Mouse (Mus musculus) kidney, embryonic 16.5 days (tissue): Measurements from ENCODE around the gene Gm9936. TPM values are rescaled to one million over a fixed set of nuclear protein-coding genes. Genes with fewer than 3 reads are reported as not detected.
A peak's percentile ranks its signal among the peaks of the same experiment; 100 is the strongest.
"Not testable (repeated sequence)": the region's sequence is repeated elsewhere in the genome, so short reads cannot be mapped to it uniquely, and the experiment has no call there.

Experiments
- ATAC-seq: fragments of 200-750 bp; cut with Nextera tagmentation; 2 replicates; pipeline ENCODE4 v1.8.0; 2017; ENCODE audit warnings: moderate TSS enrichment; ENCODE audit not compliant: low FRiP score, low TSS enrichment
- H3K27ac ChIP-seq: fragments of 300-500 bp; sonication (generic); 2 replicates; pipeline ENCODE4 v1.5.1; 2014; ENCODE audit warnings: low read length
- H3K27me3 ChIP-seq: fragments of 300-500 bp; sonication (generic); 2 replicates; pipeline ENCODE4 v1.6.1; 2014; ENCODE audit warnings: low read length, control low read depth, mixed read lengths; ENCODE audit not compliant: insufficient read depth
- H3K36me3 ChIP-seq: fragments of 300-500 bp; sonication (generic); 2 replicates; pipeline ENCODE4 v1.6.1; 2014; ENCODE audit warnings: low read length, control low read depth, mixed read lengths; ENCODE audit not compliant: insufficient read depth
- H3K4me1 ChIP-seq: fragments of 300-500 bp; sonication (generic); 2 replicates; pipeline ENCODE4 v1.6.1; 2014; ENCODE audit warnings: low read length, control low read depth, mixed read lengths; ENCODE audit not compliant: insufficient read depth
- H3K4me2 ChIP-seq: fragments of 300-500 bp; sonication (generic); replicated peaks from 2 replicates; pipeline ENCODE4 v1.6.1; 2014; ENCODE audit warnings: low read depth, low read length
- H3K4me3 ChIP-seq: fragments of 300-500 bp; sonication (generic); 2 replicates; pipeline ENCODE4 v1.5.1; 2014; ENCODE audit warnings: mild to moderate bottlenecking, low read length
- H3K9ac ChIP-seq: fragments of 300-500 bp; sonication (generic); replicated peaks from 2 replicates; pipeline ENCODE4 v1.6.1; 2014; ENCODE audit warnings: low read length
- H3K9me3 ChIP-seq: fragments of 300-500 bp; sonication (generic); 2 replicates; pipeline ENCODE4 v1.6.1; 2016; ENCODE audit warnings: low read length, control low read depth
- WGBS: fragments of 180-500 bp; shearing (Covaris S2); extraction: QIAGEN DNeasy Blood & Tissue Kit; methylation state at CpG from one replicate; pipeline ENCODE4 v1.1.7; 2014; 5-methylcytosine and 5-hydroxymethylcytosine counted together
- polyA plus RNA-seq: library from polyadenylated mRNA; unstranded; fragments of >200 nt; fragmentation: Nextera tagmentation; extraction: Ambion mirVana; gene quantifications from 2 replicates; pipeline ENCODE4 v1.2.1, GENCODE M21; 2015

The Gm9936 gene
- not detected in 2 replicates for polyA plus RNA-seq

DNA sequence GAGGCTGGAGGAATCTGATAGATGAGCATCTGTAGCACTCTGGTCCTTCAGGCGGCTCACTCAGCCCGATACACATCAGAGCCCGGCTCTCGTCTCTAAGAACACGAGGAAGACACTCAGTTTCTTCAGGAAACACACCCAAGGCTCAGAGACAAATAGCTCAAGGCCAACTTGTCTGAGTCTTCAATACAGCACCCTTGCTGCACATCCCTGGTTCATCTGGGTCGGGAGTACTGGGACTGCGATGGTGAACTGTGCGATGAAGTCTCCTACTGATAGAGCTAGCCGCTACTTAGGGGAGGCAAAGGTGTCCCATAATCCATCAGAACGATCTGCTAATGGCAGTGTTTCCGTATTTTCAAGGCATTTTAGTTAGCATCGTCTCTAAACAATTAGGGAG lies at the start of gene Gm9936:
Gene Gm9936, minus strand, starts transcription at position 101 of the 400 bp plus-strand sequence.
- H3K27ac ChIP-seq = no peak within 1 kb of the TSS
- H3K27me3 ChIP-seq = peaks cover 4% of the 10 kb centered on the region; the same call in 1 of the 2 replicates
- peak within 1 kb of the TSS; percentile 61 for H3K4me2 ChIP-seq
- peaks cover 6% of the 10 kb centered on the region; the same call in 1 of the 2 replicates for H3K4me1 ChIP-seq
- peak within 1 kb of the TSS; percentile 55 for H3K9ac ChIP-seq
- no peaks in the 10 kb centered on the region for H3K36me3 ChIP-seq
- WGBS = 83% methylated on average over 12 of the region's 12 CpGs
- no peaks in the 10 kb centered on the region for H3K9me3 ChIP-seq
- peak within 1 kb of the TSS; percentile 37 for H3K4me3 ChIP-seq
- ATAC-seq = no peak

- no peak overlapping the region for H3K4me2 ChIP-seq
These were observed 43.9 kb upstream of the Gm9936 start for GRCm38 (mm10) chr5:114902413-114902812.

GRCm38 (mm10) chr5:114898857-114899256 lies 40.4 kb upstream of the Gm9936 start:
- no peaks in the 10 kb centered on the region for H3K27me3 ChIP-seq
- WGBS = 65% methylated on average over 7 of the region's 7 CpGs
- no peak overlapping the region for H3K4me2 ChIP-seq
- H3K9me3 ChIP-seq = no peaks in the 10 kb centered on the region
- peaks cover 11% of the 10 kb centered on the region for H3K4me1 ChIP-seq
- no peak for ATAC-seq
- H3K36me3 ChIP-seq = no peaks in the 10 kb centered on the region
- no peak overlapping the region for H3K9ac ChIP-seq
- H3K27ac ChIP-seq = no peak overlapping the region
- no peak overlapping the region for H3K4me3 ChIP-seq

More at GRCm38 (mm10) chr5:114902413-114902812, 43.9 kb upstream of the Gm9936 start:
- WGBS = 40% methylated on average over 1 of the region's 1 CpGs
- H3K9me3 ChIP-seq = peaks cover 6% of the 10 kb centered on the region; the same call in 1 of the 2 replicates
- no peak for ATAC-seq
- no peak overlapping the region for H3K9ac ChIP-seq
- H3K27ac ChIP-seq = no peak overlapping the region
- peaks cover 4% of the 10 kb centered on the region for H3K4me1 ChIP-seq
- no peaks in the 10 kb centered on the region for H3K27me3 ChIP-seq
- H3K36me3 ChIP-seq = peaks cover 4% of the 10 kb centered on the region; the same call in 1 of the 2 replicates
- H3K4me3 ChIP-seq = no peak overlapping the region

DNA sequence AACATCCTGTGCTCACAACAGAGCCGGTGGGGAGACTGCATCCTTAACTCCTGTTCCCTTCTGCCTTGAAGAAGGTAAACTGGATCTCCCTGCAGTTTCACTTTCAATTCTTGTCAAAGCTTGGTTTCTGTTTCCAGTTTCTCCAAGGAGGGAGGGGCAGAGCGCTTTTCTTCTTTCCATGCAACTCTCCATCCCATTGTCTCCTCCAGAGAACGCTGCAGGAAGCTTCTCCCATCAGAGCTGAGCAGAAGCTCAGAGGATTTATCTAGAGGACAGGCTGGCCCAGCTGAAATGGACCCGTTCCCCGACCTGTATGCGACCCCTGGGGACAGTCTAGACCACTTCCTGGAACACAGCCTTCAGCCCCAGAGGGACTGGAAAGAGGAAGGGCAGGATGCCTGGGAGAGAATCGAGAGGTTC lies 38.9 kb upstream of the Gm9936 start:
- peaks cover 11% of the 10 kb centered on the region for H3K4me1 ChIP-seq
- H3K9me3 ChIP-seq = no peaks in the 10 kb centered on the region
- peak overlapping the region; percentile 48 for H3K4me2 ChIP-seq
- peak overlapping the region; percentile 3; the same call in 1 of the 2 replicates for H3K27ac ChIP-seq
- WGBS = 10% methylated on average over 7 of the region's 7 CpGs
- ATAC-seq = 0 out of 2 replicates have a peak, but pooled peaks have one; percentile 49
- H3K9ac ChIP-seq = peak overlapping the region; percentile 52
- H3K27me3 ChIP-seq = no peaks in the 10 kb centered on the region
- no peaks in the 10 kb centered on the region for H3K36me3 ChIP-seq
- peak overlapping the region; percentile 29 for H3K4me3 ChIP-seq

DNA sequence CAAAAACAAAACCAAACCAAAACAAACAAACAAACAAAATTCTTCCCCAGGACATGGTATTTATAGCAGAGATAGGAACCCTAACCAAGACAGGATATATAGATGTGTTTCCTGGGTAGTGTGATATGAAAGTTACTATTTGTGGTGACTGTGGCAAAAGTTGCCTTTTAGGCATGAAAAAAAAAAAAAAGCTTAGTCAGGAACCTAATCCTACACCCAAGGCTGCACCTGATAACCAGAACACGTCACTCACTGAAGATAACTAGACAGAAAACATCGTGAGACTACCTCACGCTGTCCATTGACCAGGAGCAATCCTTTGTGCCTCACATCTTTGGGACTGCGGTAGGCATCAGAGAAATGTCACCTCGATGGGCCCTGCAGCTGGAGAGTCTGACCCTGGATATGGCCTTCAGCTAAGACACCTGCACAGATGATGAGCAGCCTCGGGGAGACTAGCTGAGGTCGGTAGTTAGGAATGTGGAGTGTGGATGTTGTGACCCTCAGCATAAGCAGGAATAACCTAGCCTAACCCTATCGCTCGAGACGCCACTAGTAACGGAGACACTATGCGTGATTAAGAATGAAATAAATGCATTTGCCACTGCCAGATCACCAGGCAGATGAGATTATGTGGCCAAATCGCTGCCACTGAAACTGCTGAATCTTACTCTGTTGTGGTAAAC lies 38.3 kb upstream of the Gm9936 start, which contains the start of gene Oasl2:
Gene Oasl2, plus strand, starts transcription at position 249 of the 686 bp plus-strand sequence.
- peak within 1 kb of the TSS; percentile 52 for H3K9ac ChIP-seq
- no peak for ATAC-seq

DNA sequence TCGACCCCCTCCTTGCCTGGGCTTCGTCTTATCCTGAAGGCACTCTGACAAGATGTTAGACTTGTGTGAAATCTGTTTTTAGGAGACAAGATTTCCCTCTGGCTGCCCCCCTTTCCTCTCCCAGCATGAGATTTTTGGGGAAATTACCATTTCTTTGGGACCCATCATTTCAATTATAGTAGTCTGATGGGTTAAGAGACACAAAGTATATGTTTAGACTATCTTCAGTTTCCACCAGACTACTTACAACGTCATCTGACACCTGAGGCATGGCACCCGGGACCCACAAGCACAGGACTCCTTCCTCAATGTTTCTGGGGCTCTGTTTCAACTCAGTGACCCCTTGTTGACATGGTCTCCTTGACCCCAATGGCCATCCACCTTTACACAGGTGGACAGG lies 37.1 kb upstream of the Gm9936 start:
- Histone ChIP-seq H3K27ac (no peak overlapping the region), H3K9ac (no peak overlapping the region), H3K4me2 (no peak overlapping the region), H3K4me1 (peaks cover 11% of the 10 kb centered on the region), H3K4me3 (no peak overlapping the region), H3K27me3 (no peaks in the 10 kb centered on the region), H3K9me3 (no peaks in the 10 kb centered on the region), H3K36me3 (no peaks in the 10 kb centered on the region)
- WGBS = 83% methylated on average over 4 of the region's 4 CpGs
- no peak for ATAC-seq

More for the DNA sequence above, 38.3 kb upstream of the Gm9936 start, which contains the start of gene Oasl2:
- WGBS = 63% methylated on average over 13 of the region's 13 CpGs
- Histone ChIP-seq H3K9me3 (no peaks in the 10 kb centered on the region), H3K36me3 (no peaks in the 10 kb centered on the region), H3K4me2 (peak within 1 kb of the TSS; percentile 48), H3K27me3 (no peaks in the 10 kb centered on the region), H3K4me1 (peaks cover 11% of the 10 kb centered on the region), H3K27ac (peak within 1 kb of the TSS; percentile 3; the same call in 1 of the 2 replicates), H3K4me3 (peak within 1 kb of the TSS; percentile 29)

DNA sequence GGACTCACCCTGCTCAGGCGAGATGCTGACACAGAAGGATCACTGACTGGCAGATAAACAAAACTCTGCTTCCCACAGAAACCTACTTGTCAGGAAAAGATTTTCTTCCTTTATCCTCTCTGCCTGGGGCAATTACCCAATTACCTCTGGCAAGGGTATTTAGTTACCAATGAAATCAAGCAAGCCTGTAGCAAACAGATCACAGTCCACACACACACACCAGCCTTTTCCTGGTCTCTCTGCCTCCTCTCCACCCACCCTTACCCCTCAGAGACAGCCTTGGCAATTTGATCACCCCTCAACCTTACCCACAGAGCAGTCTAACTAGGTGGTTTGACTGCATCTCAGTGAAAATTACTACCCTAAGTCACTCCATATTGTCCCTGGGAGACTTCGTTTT lies 30.5 kb upstream of the Gm9936 start:
- H3K27ac ChIP-seq = no peak overlapping the region
- H3K9me3 ChIP-seq = no peaks in the 10 kb centered on the region
- WGBS = 85% methylated on average over 2 of the region's 2 CpGs
- no peak overlapping the region for H3K4me2 ChIP-seq
- no peaks in the 10 kb centered on the region for H3K4me1 ChIP-seq
- no peaks in the 10 kb centered on the region for H3K36me3 ChIP-seq
- H3K9ac ChIP-seq = no peak overlapping the region
- no peaks in the 10 kb centered on the region for H3K27me3 ChIP-seq
- ATAC-seq = no peak
- no peak overlapping the region for H3K4me3 ChIP-seq

GRCm38 (mm10) chr5:114886801-114887200 lies 28.3 kb upstream of the Gm9936 start:
- 80% methylated on average over 6 of the region's 6 CpGs for WGBS
- Histone ChIP-seq H3K36me3 (no peaks in the 10 kb centered on the region), H3K27me3 (no peaks in the 10 kb centered on the region), H3K9me3 (no peaks in the 10 kb centered on the region), H3K9ac (no peak overlapping the region), H3K4me1 (no peaks in the 10 kb centered on the region), H3K4me3 (no peak overlapping the region), H3K27ac (no peak overlapping the region), H3K4me2 (no peak overlapping the region)
- no peak for ATAC-seq

GRCm38 (mm10) chr5:114883022-114883421 lies 24.5 kb upstream of the Gm9936 start:
- no peak for ATAC-seq
- Histone ChIP-seq H3K27ac (no peak overlapping the region), H3K9ac (no peak overlapping the region), H3K36me3 (no peaks in the 10 kb centered on the region), H3K27me3 (no peaks in the 10 kb centered on the region), H3K9me3 (no peaks in the 10 kb centered on the region), H3K4me1 (no peaks in the 10 kb centered on the region), H3K4me3 (no peak overlapping the region), H3K4me2 (no peak overlapping the region)
- WGBS = 69% methylated on average over 11 of the region's 11 CpGs

DNA sequence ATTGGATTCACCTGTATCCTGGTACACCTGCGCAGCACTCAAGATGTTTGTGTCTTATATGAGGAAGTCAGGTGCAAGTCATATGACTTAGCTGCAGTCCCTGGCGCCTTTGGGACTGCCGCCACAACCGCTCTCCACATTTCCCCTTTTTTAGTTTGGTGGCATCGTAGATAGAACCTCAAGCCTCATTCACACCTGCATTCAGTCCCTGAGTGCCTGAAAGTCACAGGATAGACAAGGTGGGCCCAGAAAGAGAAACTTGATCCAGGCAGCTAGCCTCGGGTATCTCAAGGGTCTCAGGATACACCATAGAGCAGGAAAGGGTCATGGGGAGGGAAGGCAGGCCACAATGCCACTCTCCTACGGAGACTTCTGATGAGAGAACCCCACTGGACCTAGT lies 23.8 kb upstream of the Gm9936 start:
- H3K4me1 ChIP-seq, H3K36me3 ChIP-seq, H3K9me3 ChIP-seq, H3K9ac ChIP-seq, H3K27me3 ChIP-seq, ATAC-seq, H3K4me3 ChIP-seq, H3K4me2 ChIP-seq, H3K27ac ChIP-seq: not testable (repeated sequence)
- WGBS = 79% methylated on average over 6 of the region's 7 CpGs
